Mouse (Mus musculus) E14TG2a.4 (cell line): ENCODE data around the gene Nol8.

Experiments
- CTCF ChIP-seq: conservative IDR thresholded peaks from 2 replicates; pipeline ENCODE4 v1.5.1; 2014; ENCODE audit warnings: low read length
- POU5F1 ChIP-seq: IDR thresholded peaks from 2 replicates; pipeline ENCODE4 v1.6.1; 2014; ENCODE audit warnings: low read length, borderline replicate concordance

- TF ChIP-seq CTCF (no peak), POU5F1 (no peak)
Measured at GRCm38 (mm10) chr13:49629076-49629475, 23.8 kb upstream of the Nol8 start.
